Mouse (Mus musculus) liver, postnatal 0 days (tissue): Measurements from ENCODE around the gene Wfdc9. TPM values are rescaled to one million over a fixed set of nuclear protein-coding genes. Genes with fewer than 3 reads are reported as not detected.

Source experiments
- ATAC-seq: fragments of 200-750 bp; cut with Nextera tagmentation; 2 replicates; pipeline ENCODE4 v1.8.0; 2017; ENCODE audit warnings: mild to moderate bottlenecking, moderate library complexity
- DNase-seq: peaks from one replicate; pipeline ENCODE4 v3.0.0-alpha.2; 2016
- H3K27ac ChIP-seq: fragments of 300-500 bp; sonication (generic); 2 replicates; pipeline ENCODE4 v1.5.1; 2014; ENCODE audit warnings: antibody characterized with exemption, moderate library complexity, mild to moderate bottlenecking, low read depth
- H3K27me3 ChIP-seq: fragments of 300-500 bp; sonication (generic); 2 replicates; pipeline ENCODE4 v1.6.1; 2014; ENCODE audit warnings: low read length, control low read depth, mixed read lengths; ENCODE audit not compliant: insufficient read depth
- H3K36me3 ChIP-seq: fragments of 300-500 bp; sonication (generic); replicated peaks from 2 replicates; pipeline ENCODE4 v1.6.1; 2014; ENCODE audit warnings: mild to moderate bottlenecking, control low read depth, low read length, moderate library complexity, mixed read lengths; ENCODE audit not compliant: insufficient read depth
- H3K4me1 ChIP-seq: fragments of 300-500 bp; sonication (generic); 2 replicates; pipeline ENCODE4 v1.6.1; 2014; ENCODE audit warnings: antibody characterized with exemption, mild to moderate bottlenecking, control low read depth; ENCODE audit not compliant: insufficient read depth
- H3K4me2 ChIP-seq: fragments of 300-500 bp; sonication (generic); 2 replicates; pipeline ENCODE4 v1.6.1; 2014; ENCODE audit warnings: low read depth, mild to moderate bottlenecking, low read length, moderate library complexity, mixed read lengths
- H3K4me3 ChIP-seq: fragments of 300-500 bp; sonication (generic); 2 replicates; pipeline ENCODE4 v1.5.1; 2014; ENCODE audit warnings: low read depth, low read length
- H3K9ac ChIP-seq: fragments of 300-500 bp; sonication (generic); replicated peaks from 2 replicates; pipeline ENCODE4 v1.6.1; 2014; ENCODE audit warnings: mild to moderate bottlenecking, moderate library complexity
- H3K9me3 ChIP-seq: fragments of 300-500 bp; sonication (generic); 2 replicates; pipeline ENCODE4 v1.6.1; 2016; ENCODE audit warnings: mild to moderate bottlenecking, control low read depth, low read length, mixed read lengths
- CTCF ChIP-seq: sonication (generic); IDR thresholded peaks from 2 replicates; pipeline ENCODE4 v1.5.1; 2016; ENCODE audit warnings: antibody characterized with exemption, low read depth
- EP300 ChIP-seq: IDR thresholded peaks from 2 replicates; pipeline ENCODE4 v1.6.1; 2016; ENCODE audit warnings: antibody characterized with exemption, low read depth, mild to moderate bottlenecking
- WGBS: fragments of 180-500 bp; shearing (Covaris S2); extraction: QIAGEN DNeasy Blood & Tissue Kit; methylation state at CpG from one replicate; pipeline ENCODE4 v1.1.7; 2014; ENCODE audit not compliant: insufficient replicate concordance; 5-methylcytosine and 5-hydroxymethylcytosine counted together
- polyA plus RNA-seq: library from polyadenylated mRNA; unstranded; fragments of >200 nt; fragmentation: Nextera tagmentation; extraction: Ambion mirVana; gene quantifications from 2 replicates; pipeline ENCODE4 v1.2.1, GENCODE M21; 2015

Gene Wfdc9
- polyA plus RNA-seq: not detected in 2 replicates

DNA sequence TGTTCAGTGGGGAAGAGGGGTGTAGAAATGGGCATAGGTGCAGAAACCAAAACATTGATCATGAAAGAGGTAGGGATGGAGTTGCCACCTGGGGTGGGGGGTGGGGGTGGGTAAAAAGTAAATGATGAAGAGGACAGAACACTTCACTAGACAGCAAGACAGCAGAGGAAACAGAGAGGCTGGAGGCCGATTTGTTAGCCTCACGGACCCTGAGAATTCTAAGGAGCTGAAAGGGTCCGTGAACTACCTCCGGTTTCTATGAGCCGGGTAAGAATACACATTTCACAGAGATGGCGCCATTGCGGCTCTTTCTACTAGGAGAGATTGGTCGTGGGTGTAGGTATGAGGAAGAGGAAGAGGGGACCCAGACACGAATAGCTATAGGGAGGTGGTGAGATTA, at the start of gene Wfdc9:
Gene Wfdc9 (minus strand): TSS at position 101 of the 400 bp plus-strand sequence.
- DNase-seq: no peak
- 71% methylated on average over 9 of the region's 9 CpGs for WGBS

DNA sequence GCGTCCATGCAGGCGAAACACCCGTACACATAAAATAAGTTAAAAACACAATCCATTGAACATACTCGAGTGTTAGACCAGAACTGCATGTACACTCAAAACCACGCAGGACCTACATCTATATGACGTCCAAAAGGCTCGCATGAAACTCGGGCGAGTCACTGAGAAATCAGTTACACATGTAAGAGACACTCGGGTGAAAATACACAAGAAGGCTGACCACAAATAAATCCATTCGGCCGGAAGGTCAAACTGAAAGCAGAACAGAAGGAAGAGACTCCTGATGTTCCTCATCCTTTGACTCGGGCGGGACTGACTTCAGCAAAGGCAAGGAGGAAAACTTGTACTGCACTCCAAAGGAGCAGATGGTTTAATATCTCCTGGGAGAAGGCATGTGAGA, 49.6 kb upstream of the Wfdc9 start:
- Histone ChIP-seq H3K27ac (no peak overlapping the region), H3K4me3 (no peak overlapping the region), H3K36me3 (no peaks in the 10 kb centered on the region), H3K27me3 (no peaks in the 10 kb centered on the region), H3K9ac (no peak overlapping the region), H3K4me2 (no peak overlapping the region), H3K4me1 (no peaks in the 10 kb centered on the region), H3K9me3 (no peaks in the 10 kb centered on the region)
- TF ChIP-seq CTCF: no peak
- TF ChIP-seq EP300: no peak
- no peak for ATAC-seq
- no peak for DNase-seq
- WGBS: 83% methylated on average over 14 of the region's 14 CpGs

More for the DNA sequence above, at the start of gene Wfdc9:
- H3K27me3 ChIP-seq: 0 out of 2 replicates have a peak, but pooled peaks cover 2% of the 10 kb centered on the region
- no peak within 1 kb of the TSS for H3K27ac ChIP-seq
- TF ChIP-seq EP300 (no peak), CTCF (no peak)
- no peak within 1 kb of the TSS for H3K4me3 ChIP-seq
- ATAC-seq: no peak
- H3K9ac ChIP-seq: no peak within 1 kb of the TSS
- no peak within 1 kb of the TSS for H3K4me2 ChIP-seq
- H3K4me1 ChIP-seq: no peaks in the 10 kb centered on the region
- no peaks in the 10 kb centered on the region for H3K9me3 ChIP-seq
- H3K36me3 ChIP-seq: no peaks in the 10 kb centered on the region

DNA sequence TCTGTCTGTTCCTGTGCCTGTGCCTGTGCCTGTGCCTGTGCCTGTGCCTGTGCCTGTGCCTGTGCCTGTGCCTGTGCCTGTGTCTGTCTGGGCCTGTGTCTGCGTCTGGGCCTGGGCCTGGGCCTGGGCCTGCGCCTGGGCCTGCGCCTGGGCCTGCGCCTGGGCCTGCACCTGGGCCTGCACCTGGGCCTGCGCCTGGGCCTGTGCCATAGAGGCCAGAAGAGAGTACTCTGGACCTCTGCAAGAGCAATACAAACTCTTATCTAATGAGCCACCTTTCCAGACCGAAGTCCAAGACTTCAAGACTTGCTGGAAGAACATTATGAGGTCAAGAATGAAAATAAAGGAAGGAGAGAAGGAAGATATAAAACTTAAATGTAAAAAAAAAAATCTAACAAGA, 48.9 kb upstream of the Wfdc9 start:
- 82% methylated on average over 6 of the region's 6 CpGs for WGBS
- ATAC-seq: no peak
- H3K4me3 ChIP-seq: no peak overlapping the region

DNA sequence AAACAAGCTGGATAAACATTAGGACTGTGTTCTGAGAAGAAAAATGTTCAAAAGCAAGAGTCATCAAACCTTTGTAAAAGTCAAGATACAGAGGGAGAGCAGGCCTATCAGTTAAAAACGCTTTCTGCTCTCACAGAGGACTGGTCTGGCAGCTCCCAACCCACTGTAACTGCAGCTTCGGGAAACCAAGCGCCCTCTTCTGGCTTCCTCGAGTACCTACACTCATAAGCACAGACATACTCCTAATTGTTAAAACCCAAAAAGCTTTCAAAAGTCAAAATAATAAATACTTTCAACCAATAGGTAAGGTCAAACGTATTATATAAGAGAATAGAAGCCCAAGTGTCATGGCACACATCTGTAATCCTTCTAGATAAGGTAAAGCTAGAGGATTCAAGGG, 47.9 kb upstream of the Wfdc9 start:
- Histone ChIP-seq H3K4me2 (no peak overlapping the region), H3K4me3 (no peak overlapping the region), H3K9me3 (no peaks in the 10 kb centered on the region), H3K4me1 (no peaks in the 10 kb centered on the region), H3K27me3 (no peaks in the 10 kb centered on the region), H3K27ac (no peak overlapping the region), H3K36me3 (no peaks in the 10 kb centered on the region), H3K9ac (no peak overlapping the region)
- 69% methylated on average over 5 of the region's 5 CpGs for WGBS
- TF ChIP-seq EP300 (no peak), CTCF (peak; percentile 23; the same call in 1 of the 2 replicates)
- ATAC-seq (no peak), DNase-seq (no peak)

More for the DNA sequence above, 48.9 kb upstream of the Wfdc9 start:
- Histone ChIP-seq H3K27me3 (no peaks in the 10 kb centered on the region), H3K4me2 (no peak overlapping the region), H3K27ac (no peak overlapping the region), H3K4me1 (no peaks in the 10 kb centered on the region), H3K9me3 (no peaks in the 10 kb centered on the region), H3K9ac (no peak overlapping the region), H3K36me3 (no peaks in the 10 kb centered on the region)
- TF ChIP-seq CTCF (no peak), EP300 (no peak)
- no peak for DNase-seq

DNA sequence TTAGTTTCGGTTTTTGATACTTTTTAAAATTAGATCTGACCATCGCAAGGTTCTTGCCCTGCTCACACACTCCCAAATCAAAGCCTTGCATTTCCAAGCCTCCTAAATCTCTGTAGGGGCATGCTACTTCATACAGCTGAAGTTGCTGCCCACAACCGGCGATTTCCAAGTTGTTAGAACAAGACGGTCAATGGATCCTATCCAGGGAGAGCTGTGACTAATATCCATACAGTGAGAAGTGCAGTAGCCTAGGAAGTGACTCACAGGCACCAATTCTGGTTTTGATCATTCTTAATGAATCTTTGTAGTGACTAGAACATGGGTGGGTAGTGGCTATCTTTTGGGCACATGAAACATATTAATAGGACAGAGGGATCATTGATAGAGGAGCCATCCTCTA, 45.4 kb upstream of the Wfdc9 start:
- no peak overlapping the region for H3K9ac ChIP-seq
- no peak overlapping the region for H3K4me2 ChIP-seq
- TF ChIP-seq CTCF (no peak), EP300 (no peak)
- H3K4me1 ChIP-seq: no peaks in the 10 kb centered on the region
- H3K27me3 ChIP-seq: no peaks in the 10 kb centered on the region
- H3K36me3 ChIP-seq: no peaks in the 10 kb centered on the region
- no peak overlapping the region for H3K4me3 ChIP-seq
- no peak for ATAC-seq
- H3K9me3 ChIP-seq: no peaks in the 10 kb centered on the region
- H3K27ac ChIP-seq: no peak overlapping the region
- DNase-seq: no peak
- 77% methylated on average over 5 of the region's 5 CpGs for WGBS

DNA sequence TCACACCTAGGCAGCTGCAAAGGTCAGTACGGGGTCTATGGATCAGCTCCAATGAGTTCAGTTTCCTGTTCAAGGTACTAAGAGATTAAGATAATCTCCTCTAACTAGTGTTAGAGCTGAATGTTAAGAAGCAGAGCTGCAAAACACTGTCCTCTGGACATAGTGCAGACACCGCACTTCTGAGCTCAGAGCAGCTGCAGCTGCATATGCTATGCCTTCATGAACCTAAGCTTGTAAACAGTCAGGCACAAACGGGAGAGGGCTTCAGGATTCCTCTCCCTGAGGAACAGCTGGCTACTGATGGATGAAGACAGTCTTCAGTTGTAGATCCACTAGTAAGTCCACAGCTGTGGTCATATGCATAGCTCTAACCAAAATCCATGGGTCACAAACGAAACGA, 44.6 kb upstream of the Wfdc9 start:
- DNase-seq (no peak), ATAC-seq (no peak)
- H3K4me1 ChIP-seq: no peaks in the 10 kb centered on the region
- no peak overlapping the region for H3K27ac ChIP-seq
- no peaks in the 10 kb centered on the region for H3K27me3 ChIP-seq
- H3K9ac ChIP-seq: no peak overlapping the region
- TF ChIP-seq EP300: no peak
- no peak for TF ChIP-seq CTCF
- H3K36me3 ChIP-seq: no peaks in the 10 kb centered on the region
- 69% methylated on average over 5 of the region's 5 CpGs for WGBS
- no peak overlapping the region for H3K4me2 ChIP-seq
- no peak overlapping the region for H3K4me3 ChIP-seq
- H3K9me3 ChIP-seq: no peaks in the 10 kb centered on the region

DNA sequence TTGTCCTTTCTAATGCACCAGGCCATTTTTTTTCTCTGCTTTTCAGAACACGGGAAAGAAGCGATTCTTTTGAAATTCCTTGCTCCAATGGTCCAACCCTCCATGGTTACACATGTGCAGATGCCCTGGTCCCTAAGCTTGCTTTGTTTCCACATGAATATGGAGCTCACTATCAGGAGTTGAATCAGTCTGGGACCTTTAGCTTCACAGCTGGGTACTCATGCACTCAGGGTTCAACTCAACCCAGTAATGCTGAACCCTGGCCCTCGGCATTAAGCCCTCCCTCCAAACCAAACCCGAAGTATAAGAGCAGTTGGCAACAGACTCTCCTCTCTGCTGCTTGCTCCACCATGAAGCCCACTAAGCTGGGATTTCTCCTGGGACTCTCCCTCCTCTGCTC, 41.8 kb upstream of the Wfdc9 start, which contains the start of gene Spint4:
Gene Spint4 (plus strand): TSS at position 301 of the 400 bp plus-strand sequence.
- H3K27me3 ChIP-seq: no peaks in the 10 kb centered on the region
- no peak for ATAC-seq
- H3K36me3 ChIP-seq: no peaks in the 10 kb centered on the region
- H3K4me1 ChIP-seq: no peaks in the 10 kb centered on the region
- TF ChIP-seq EP300: no peak
- no peak for TF ChIP-seq CTCF
- no peak within 1 kb of the TSS for H3K4me3 ChIP-seq
- no peak within 1 kb of the TSS for H3K4me2 ChIP-seq
- H3K9ac ChIP-seq: no peak within 1 kb of the TSS
- 74% methylated on average over 4 of the region's 4 CpGs for WGBS
- DNase-seq: no peak
- no peak within 1 kb of the TSS for H3K27ac ChIP-seq
- no peaks in the 10 kb centered on the region for H3K9me3 ChIP-seq
